Mouse (Mus musculus) cerebellum, adult 9-11 months (tissue): ENCODE measurements around the gene Tspan9.
A peak's percentile ranks its signal among the peaks of the same experiment; 100 is the strongest.

Experiments used
- DNase-seq: peaks from one replicate; pipeline ENCODE4 v3.0.0; 2022

Tspan9 gene

GRCm38 (mm10) chr6:128033868-128034250, 109.5 kb downstream of the Tspan9 start:
- DNase-seq, result no peak

GRCm38 (mm10) chr6:128033172-128033867, 110.1 kb downstream of the Tspan9 start:
- DNase-seq, result peak; percentile 77

GRCm38 (mm10) chr6:128032252-128033171, 110.9 kb downstream of the Tspan9 start:
- peak; percentile 89 for DNase-seq

- DNase-seq, result no peak
These were observed 111.8 kb downstream of the Tspan9 start for GRCm38 (mm10) chr6:128031584-128031983.

GRCm38 (mm10) chr6:128031096-128031495, 112.3 kb downstream of the Tspan9 start:
- DNase-seq, result peak; percentile 91

- DNase-seq, result peak; percentile 67
These were observed 112.9 kb downstream of the Tspan9 start for GRCm38 (mm10) chr6:128030475-128030874.

GRCm38 (mm10) chr6:128029517-128030348, 113.7 kb downstream of the Tspan9 start:
- peak; percentile 60 for DNase-seq

GRCm38 (mm10) chr6:128028116-128028940, 115.1 kb downstream of the Tspan9 start:
- peak; percentile 84 for DNase-seq

- DNase-seq, result no peak
These were observed 117.4 kb downstream of the Tspan9 start for GRCm38 (mm10) chr6:128025997-128026396.

- no peak for DNase-seq
These were observed 117.8 kb downstream of the Tspan9 start for GRCm38 (mm10) chr6:128025581-128025980.

- DNase-seq, result peak; percentile 46
These were observed 121.2 kb downstream of the Tspan9 start for GRCm38 (mm10) chr6:128022207-128022606.

- no peak for DNase-seq
These were observed 121.5 kb downstream of the Tspan9 start for GRCm38 (mm10) chr6:128021931-128022202.

- peak; percentile 63 for DNase-seq
These were observed 122.1 kb downstream of the Tspan9 start for GRCm38 (mm10) chr6:128021106-128021930.

- peak; percentile 65 for DNase-seq
These were observed 122.8 kb downstream of the Tspan9 start for GRCm38 (mm10) chr6:128020521-128021057.

- DNase-seq, result peak; percentile 69
These were observed 123.3 kb downstream of the Tspan9 start for GRCm38 (mm10) chr6:128020053-128020452.

- DNase-seq, result no peak
These were observed 124.3 kb downstream of the Tspan9 start for GRCm38 (mm10) chr6:128019119-128019518.

GRCm38 (mm10) chr6:128015304-128015703, 128.1 kb downstream of the Tspan9 start:
- no peak for DNase-seq

GRCm38 (mm10) chr6:128011781-128012180, 131.6 kb downstream of the Tspan9 start:
- DNase-seq, result no peak

- DNase-seq, result peak; percentile 78
These were observed 132.3 kb downstream of the Tspan9 start for GRCm38 (mm10) chr6:128011071-128011477.

GRCm38 (mm10) chr6:128010135-128010971, 133.0 kb downstream of the Tspan9 start:
- peak; percentile 74 for DNase-seq
